Mouse (Mus musculus) heart, postnatal 10 days (tissue): ENCODE data around the gene Tmem178. TPM values are rescaled to one million over a fixed set of nuclear protein-coding genes. Genes with fewer than 3 reads are reported as not detected.
A peak's percentile ranks its signal among the peaks of the same experiment; 100 is the strongest.
"Not testable (repeated sequence)": the region's sequence is repeated elsewhere in the genome, so short reads cannot be mapped to it uniquely, and the experiment has no call there.

Experiments
- DNase-seq, 2 experiments: peaks; one replicate each; pipeline ENCODE4 v3.0.0; 2021
- intact Hi-C: fragments of 180-260 bp; cut with DNase I; formaldehyde crosslinking; loops from one replicate; pipeline ENCODE4 v1.15.1; 2025
- total RNA-seq, 2 experiments: library from RNA; stranded (reverse); gene quantifications; 2 replicates each; pipeline ENCODE4 v1.2.3; 2021

Gene Tmem178
- total RNA-seq, 2 experiments from 2014 or later: 1.4 to 1.8 TPM

DNA sequence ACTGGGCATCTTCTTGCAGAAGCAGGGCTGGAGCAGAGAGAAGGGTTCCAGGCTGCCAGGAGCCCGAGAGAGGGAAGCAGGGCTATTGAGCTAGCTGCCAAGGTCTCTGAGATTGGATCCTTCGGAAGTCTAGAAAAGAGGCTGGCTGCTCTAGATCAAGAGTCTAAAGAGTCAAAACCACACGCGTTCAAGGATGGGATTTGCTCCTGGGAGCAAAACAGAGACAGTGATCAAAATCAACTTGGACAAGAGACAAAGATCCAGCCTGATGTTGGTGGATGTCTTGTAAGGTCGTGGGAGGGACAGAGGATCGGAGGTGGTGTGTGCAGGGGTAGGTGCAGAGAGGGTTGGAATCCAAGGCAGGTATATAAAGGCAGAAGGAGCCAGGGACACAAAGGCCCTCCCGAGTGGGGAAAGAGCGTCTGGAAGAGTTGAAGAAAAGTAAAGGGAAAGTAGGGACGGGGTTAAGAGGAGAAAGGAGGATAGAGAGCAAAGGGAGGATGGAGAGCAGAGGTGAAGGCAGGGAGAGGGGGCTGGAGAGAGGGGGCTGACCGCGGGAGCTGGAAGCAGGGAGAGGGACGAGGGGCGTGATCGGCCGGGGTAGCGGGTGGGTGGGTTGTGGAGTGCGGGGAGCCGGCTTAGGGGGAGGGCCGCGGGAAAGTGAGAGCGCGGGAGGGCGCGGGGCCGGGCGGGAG is 450 bp upstream of the Tmem178 start:
- DNase-seq: no peak
- intact Hi-C loops: no loop called here

DNA sequence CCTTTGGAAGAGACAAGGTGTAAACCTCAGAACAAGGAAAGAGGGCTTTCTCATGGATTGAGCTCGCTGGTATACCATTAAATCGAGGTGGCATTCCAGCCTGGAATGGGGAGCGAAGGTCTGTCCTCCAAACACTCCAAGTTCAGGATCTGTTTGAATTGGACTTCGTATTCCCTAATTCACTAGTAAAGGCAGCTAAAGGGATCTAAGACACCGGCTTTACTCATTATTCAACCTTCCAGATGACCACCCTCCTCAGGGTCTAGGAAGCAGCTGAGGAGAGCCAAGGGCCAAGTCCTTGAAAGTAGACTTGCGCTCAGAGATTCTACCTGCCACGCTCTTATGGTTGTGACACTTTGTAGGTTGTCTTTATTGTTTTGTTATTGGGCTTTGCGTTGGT is 1.1 kb downstream of the Tmem178 start:
- intact Hi-C loops, DNase-seq: not testable (repeated sequence)

DNA sequence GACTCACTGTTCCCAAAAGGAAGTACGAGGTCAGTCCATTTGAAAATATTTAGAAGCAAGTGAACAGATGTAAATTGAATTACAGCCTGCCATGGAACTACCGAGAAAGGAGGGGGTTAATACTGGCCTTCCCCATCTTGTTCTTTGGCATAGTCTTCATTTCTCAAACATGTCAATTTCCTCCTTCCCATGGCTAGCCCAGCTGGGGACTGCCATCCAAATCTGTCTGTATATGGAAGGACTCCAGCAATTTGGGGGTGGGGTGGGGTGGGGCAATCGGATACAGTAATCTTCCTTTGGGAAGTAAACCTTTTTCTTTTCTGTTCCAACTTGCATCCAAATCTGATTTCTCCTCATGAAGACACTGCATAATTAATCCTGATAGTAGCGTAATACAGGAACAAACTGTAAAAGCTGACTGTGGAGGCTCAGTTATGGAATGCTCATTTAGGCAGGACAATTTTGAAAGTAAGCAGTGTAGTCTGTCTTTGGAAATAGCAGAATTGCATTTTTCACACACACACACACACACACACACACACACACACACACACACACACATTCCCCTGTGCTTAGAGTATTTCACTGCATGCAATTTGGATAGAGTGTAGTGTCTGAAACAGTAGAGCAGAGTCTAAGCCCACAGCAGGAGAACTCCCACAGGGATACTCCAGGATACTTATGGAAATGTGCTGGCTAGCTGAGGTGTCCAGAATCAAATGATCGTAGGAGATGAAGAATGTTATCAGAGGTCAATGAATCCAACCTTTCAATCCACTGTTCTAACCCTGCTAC is 1.9 kb downstream of the Tmem178 start:
- intact Hi-C loops: no loop called here
- DNase-seq: no peak

DNA sequence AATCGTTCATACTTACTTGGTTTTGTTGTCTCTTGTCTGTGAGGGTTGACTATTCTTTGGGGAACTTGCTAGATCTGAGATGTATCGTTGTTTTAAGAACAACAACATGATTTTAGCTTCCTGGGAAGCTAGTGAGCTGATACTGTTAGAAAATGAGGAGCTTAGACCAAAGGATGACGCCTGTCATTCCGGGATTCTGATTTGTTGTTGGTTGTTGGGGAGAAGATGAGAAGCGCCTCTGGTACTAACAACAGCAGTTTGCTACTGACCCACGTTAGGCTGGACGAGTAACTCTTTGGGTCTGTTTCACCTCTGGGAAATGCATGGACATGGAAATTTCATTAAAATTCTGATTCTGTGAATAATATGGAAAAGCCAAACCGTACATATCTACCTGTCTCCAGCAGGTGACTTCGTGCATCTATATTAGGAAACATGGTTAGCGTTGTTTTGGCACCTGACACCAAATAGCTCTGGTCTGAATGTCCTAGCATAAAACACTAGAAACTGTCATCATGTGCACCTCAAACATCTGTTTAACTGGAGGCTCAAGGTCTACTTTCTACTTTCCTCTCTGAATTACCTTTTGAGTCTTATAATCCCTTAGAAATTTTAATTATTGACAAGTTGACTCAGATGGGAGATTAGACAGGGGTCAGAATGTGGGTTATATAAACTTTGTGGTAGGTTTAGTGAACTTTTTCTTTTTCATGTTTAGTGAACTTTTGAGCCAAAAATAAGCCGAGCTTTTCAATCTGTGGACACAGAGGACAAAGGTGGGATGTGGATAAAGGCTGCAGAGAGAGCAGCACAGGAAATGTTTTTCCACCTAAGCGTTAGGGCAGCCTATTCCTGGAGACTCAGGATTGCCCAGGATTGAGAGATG is 2.9 kb downstream of the Tmem178 start:
- no peak for DNase-seq
- intact Hi-C loops: no loop called here

DNA sequence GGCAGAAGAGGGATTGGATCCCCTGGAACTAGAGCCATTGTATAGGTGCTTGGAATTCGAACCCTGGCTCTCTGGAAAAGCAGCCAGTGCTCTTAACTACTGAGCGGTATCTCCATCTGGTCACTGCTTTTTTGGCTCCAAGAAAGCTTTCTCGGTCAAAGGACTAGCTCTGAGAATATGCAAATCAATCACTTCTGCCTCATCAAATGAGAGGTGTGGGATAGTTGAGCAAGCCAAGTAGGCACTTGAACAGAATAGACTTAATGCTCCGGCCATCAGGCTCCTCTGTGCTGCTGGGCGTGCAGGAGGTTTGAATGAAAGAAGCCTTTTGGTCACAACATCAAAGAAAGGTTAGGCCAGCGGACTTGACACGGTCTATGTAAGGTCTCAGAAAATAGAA is 5.0 kb downstream of the Tmem178 start:
- intact Hi-C loops: no loop called here
- DNase-seq: no peak

DNA sequence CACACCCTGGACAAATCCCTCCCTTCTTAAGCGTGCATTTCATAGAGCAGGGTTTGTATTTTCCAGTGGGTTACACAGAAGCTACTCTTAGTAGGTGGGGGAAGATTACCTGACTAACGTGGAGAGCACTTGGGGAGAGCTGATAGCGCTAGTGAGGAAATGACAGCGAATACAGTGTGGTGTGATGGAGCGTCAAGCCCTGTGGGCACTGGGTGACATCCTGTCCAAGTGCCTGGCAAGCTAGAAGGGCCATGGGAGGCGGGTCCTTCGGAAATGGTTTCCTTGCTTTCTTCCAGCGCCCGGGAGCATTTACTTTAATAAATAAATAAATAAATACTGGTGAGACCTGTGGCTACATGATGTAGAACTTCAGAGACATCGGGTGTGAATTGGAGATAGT is 5.5 kb downstream of the Tmem178 start:
- intact Hi-C loops: no loop called here
- DNase-seq: no peak

DNA sequence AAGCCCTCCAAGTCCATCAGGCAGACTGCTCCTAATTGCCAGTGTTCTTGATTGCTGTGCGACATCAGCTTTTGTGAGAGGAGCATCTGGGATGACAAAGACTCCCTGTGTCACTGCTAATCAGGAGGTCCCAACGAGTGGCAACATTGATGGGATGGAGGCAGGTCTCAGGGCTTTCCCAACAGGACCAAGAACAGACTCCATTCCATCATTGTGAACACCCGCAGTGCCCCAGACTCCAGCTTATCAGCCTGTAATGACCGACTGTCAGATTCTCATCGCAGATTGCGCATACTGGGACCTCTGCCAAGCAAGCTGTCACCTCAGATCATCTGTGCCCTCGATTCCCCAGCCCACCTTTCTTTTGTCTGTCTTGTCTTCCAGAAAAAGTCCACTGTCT is 7.9 kb downstream of the Tmem178 start:
- no peak for DNase-seq
- intact Hi-C loops: no loop called here

DNA sequence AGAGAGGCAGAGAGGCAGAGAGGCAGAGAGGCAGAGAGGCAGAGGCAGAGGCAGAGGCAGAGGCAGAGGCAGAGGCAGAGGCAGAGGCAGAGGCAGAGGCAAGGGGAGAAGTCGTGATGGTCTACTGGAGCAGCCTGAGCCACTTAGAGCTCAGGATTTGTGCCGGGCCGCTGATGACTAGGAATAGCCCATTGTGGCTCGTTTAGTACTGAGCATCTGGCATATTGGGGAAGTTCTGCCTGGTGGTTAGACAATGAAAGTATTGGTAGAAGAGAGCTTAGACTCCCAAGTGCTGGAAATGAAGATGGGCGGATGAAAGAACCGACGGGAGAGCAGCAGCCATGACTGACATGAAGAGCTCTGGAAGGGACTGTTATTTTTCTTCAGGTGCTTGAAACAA is 11.0 kb downstream of the Tmem178 start:
- DNase-seq: no peak
- intact Hi-C loops: no loop called here

DNA sequence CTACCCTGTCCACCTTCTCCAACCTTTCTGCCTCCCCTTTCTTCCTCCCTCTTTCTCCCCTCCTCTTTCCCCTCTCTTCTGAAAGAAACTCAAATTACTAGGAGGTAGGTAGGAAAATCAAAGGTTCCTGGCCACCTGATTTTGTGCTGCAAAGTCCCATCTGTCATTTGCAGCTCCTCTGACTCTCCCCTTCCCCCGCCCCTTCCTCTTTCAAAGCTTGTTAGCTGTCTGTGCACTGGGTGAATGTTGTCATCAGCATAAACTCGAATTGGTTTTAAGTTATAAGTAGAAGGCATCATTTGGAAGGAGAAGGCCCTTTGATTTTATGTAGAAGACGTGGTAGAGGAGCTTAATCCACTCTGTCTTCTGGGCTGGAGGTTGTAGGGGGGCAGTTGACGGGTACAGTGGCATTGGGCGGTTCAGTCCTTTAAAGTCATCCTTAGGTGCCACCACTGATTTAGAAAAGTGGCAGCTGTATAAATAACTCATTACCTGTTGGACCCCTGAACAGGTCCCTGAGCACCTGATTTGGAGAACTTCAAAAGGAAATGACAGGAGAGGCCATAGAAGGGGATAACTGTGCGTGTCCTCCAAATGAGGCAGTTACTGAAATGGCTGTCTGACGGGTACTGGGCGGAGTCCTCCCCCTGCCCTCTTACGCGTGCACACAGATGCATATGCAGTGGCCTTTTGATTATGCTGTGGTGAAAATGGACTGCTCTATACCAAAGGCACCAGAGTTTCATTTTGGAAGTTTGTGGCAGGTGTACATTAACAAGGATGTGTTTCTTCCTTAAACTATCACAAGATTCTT is 11.8 kb downstream of the Tmem178 start:
- intact Hi-C loops: no loop called here
- DNase-seq: no peak

DNA sequence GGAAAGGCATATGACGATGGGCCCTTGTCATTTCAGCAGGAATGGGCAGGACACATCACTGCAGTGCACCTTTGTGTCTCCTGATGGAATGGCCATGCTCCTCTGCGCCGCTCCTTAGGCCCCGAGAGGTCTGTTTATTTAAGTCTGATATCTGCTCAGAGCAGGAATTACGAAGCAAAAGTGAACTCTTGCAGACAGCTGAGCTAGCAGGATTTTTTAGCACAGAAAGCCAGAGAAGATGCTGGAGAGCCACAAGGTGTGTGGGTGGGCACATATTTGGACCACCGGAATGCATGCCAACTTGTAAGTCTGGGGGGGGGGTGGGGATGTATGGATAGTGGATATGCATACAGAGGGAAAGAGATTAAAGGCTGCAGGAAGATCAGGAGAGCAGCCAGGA is 13.9 kb downstream of the Tmem178 start:
- intact Hi-C loops: no loop called here
- DNase-seq: no peak

DNA sequence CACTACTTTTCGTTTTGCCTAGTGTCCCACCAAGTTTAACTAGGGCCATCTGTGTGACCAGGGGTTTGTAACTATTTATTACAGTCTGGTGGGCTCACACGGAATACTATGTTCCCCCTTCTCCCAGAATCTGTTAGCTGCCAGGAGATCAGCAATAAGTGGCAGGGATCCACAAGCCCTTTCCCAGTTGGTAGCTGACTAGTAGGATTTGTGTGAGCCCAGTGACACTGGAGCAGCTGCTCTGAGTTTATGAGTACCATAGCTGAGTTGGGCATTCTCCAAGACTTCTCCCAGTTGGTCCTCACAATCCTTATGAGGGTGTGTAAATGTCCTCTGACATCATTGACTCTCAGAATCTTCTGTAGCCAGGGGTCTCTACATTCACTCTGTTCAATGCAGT is 15.4 kb downstream of the Tmem178 start:
- intact Hi-C loops: no loop called here

DNA sequence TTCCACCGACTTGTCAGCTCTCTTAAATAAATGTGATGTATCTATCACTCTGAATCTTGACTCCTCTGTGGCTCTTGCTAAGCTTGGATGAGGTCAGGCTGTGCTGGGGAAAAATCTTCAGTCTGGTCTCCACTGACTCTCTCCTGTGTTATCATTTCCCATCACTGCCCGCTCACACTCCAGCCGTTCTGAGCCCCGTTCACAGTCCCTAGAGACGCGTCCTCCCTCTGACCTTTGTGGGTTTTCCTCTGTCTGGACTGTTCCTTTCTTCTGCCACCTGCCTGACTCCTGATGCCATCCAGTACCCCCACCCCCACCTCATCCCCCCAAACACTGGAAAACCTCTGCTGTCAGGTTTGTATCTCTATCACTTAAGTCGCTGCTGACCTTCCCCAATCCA is 23.0 kb downstream of the Tmem178 start:
- intact Hi-C loops: no loop called here
- no peak for DNase-seq

More for the DNA sequence above, 15.4 kb downstream of the Tmem178 start:
- no peak for DNase-seq

DNA sequence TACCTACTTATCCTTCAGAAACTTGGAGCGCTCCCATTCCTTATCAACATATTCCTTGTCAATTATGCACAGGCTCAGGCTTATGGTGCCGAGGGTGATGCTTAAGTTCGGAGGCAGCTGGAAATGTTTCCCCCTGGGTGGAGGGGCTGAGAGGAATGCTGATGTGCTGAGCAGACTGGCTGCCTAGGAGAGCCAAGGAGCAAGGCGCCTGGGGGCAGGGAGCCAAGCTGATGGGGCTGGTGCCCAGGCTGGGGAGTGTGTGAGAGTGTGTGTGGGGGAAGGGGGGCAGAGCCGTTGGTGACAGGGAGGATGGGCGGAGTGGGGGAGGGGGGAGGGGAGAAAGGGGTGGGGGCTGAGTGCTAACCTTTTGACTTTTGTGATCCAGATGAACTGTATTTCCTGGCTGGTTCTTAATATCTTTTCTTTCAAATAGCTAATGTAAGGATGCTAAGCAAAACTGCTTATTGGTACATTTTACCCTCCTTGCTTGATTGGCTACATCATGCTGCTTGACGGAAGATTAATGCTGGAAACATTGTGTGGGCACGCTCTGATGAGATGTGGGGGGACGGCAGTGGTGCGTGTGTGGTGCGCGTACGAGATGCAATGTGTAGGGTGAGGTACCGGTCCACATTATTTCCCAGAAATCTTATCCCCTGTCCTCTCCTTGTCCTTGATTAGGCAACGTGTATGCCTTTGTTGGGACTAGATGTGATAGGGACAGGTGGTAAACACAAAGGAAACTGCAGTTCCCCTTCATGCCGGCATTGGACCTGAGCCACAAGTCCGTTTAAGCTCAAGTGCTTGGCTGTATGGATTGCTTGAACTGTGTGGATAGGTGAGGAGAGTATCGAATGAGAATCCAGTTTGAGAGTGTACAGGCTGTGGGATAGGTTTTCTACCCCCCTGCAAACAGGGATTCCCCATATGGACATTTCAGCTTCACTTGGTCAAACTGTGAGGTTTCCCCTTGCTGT is 25.5 kb downstream of the Tmem178 start:
- intact Hi-C loops: no loop called here
- DNase-seq: peak; percentile 34 to 55

DNA sequence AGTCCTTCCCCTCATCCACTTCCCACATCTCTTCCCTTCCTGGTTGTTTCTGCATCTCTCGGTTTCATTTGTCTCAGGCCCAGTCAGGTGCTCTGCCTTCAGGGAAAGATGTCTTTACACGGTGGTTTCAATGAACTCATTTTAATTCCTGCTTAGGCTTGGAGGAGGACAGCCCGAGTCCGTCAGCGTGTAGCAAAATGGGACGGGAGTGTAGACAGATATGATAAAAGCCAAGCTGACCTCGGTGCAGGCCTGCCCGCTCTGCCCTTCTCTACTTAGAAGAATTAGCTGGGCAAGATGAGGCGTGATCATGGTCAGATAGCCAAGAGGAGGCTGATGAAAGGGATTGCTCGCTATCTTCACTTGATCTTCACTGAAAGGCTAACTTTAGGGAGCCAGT is 26.3 kb downstream of the Tmem178 start:
- intact Hi-C loops: no loop called here

DNA sequence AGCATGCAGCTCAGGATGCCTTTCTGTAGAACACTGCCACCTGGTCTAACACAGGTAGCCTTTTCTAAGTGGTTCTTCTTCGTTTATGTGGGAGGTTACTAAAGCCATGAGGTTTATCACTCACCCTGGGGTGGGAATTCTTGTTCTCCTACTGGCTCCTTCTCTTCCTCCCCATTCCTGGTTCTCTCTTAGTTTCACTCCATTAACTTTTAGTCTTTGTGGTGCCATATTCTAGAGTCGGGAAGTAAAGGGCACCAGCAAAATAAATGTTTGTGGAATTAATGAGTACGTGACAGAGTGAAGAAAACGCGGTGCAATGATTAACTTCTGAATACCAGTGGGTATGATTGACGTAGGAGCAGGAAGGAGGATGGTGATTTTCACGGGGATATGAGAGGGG is 28.5 kb downstream of the Tmem178 start:
- no peak for DNase-seq
- intact Hi-C loops: no loop called here

More for the DNA sequence above, 26.3 kb downstream of the Tmem178 start:
- DNase-seq: peak in 1 of 2 experiments; percentile 7

DNA sequence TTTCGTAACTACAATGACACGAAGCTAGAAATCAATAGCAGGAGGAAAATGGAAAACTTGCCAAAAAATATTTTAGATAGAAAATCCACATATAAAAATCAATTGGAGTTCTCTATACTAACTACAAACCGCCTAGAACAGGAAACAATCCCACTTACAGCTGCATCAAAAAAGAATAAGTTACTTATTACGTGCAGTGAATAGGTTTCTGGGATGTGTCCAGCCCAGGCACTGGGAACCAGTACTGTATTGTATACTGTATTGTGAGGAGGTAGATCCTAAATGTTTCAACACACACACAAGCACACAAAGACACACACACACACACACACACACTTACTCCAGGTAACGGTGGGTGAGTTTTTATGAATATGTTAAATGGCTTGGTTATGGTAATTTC is 32.8 kb downstream of the Tmem178 start:
- no peak for DNase-seq
- intact Hi-C loops: no loop called here

DNA sequence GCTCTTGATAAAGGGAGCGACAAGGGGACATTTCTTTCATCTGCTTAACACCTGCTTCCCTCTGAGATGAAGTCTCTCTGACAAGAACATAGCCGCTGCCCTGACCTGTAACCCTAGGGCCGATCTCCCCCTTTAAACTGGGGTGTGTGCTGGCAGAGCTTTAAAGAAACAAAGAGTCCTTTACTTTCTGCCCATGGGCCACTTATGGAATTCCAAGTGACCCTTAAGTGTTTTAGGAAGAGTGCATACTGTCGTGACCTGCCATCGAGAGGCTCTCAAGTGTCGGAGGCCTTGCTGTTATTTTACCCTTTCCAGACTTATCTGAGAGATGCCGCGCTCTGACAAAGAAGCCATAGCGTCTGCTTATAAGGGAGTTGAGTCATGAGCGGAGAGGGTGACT is 35.7 kb downstream of the Tmem178 start:
- no peak for DNase-seq
- intact Hi-C loops: loop anchor here (5.0 kb wide), 2 partner anchors 148 to 253 kb away; partner anchors contain the start of gene Map4k3

DNA sequence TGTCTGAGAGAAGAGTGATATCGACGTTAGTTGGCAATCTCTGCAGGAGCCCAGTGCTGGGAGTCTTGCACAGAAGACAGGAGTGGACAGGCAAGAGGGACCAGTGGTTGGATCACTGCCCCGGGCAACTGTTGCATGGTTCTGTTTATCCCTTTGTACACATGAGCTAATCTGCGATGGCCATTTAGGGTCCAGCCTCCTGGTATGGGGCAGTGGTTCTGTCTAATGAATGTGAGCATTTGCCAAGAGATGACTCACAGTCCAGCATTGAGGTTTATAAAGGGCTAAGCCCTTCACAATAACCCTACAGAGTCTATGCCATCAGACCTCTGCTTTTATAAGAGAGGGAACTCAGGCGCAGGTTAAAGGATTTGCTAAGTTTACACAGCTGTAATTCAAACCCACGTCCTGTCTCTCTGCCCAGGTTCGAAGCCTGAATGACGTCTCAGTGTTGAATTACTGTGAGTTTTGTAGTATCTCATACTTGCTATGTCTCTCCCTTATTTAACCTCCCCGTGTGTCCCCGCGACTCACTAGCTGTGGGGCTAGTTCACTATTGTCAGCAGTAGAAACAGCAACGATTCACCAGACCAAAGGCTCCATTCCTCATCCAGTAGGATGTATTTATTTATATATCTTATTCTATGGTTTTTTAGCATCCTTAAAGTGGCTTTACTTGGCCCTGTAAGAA is 37.4 kb downstream of the Tmem178 start:
- DNase-seq: peak in 1 of 2 experiments; percentile 12
- intact Hi-C loops: loop anchor here (1.0 to 5.0 kb wide), 5 partner anchors 107 to 361 kb away; partner anchors contain the start of gene Map4k3
